Mouse (Mus musculus): ENCODE measurements around the gene Kcne1.

DNA sequence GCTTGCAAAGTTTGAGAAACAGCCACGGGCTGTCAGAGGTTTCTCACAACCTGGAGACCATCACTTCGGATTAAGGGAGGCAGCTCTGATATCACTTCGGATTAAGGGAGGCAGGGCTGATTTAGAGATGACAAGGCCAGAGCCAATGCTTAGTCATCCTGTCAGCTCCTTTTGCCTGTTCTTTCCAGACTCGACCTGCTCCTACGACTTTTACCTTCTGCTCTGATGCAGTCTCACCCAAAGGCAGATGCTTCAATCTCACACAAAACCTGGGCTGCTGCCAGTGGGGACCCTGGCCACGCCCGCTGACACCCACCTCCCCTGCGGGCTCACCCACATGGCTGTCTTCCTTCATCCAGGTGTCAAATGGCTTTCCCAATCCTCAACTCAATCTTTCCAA lies 42.9 kb upstream of the Kcne1 start:
- TF ChIP-seq CTCF (IDR thresholded peaks at IDR 0.05; ENCODE audit: insufficient read depth, low read depth, low read length) (no peak), POLR2A (IDR thresholded peaks at IDR 0.05; ENCODE audit: insufficient read depth, low read depth, low read length) (no peak)

Measured in olfactory bulb, adult 2 months (tissue).